Mouse (Mus musculus): ENCODE measurements around the gene Rftn1.

Gene Rftn1

DNA sequence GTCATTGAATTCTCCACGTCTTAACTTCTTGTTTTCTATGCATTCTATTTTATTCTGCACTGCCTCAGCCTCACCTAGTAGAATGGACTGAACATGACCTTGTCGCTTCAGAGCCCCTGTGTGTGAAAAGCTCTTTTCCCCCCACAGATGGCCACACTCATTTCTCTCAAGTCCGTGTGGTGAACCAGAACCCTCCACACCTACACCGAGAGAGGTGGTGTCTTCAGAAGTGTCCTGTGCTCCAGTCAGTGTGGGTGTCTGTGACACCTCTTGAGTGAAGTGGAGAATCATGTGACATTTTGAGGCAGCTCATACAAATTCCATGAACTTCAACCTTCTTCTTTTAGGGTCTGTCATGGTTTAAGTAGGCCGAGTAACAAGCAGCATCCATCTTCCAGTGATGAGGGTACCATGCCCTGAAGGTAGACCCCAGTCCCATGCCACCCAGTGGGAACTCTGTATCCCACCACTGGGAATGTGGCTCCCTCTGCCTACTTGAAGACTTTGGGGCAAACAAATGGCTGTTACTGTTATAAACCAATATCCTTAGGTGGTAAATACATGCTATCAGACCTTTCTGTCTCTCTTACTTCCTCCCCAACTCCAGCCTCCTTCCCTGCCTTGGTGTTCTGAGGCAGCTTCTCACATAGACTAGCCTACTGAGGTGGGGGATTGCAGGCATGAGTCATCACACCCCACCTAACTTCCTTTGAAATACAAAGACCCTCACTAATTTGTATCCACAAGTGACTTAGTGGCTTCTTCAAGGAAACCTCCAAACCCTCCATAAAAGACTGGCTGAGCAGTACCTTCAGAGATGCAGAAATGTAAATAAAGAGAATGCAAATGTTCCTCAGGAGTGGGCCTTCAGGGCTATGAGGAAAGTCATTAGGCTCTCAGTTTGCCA, 122.4 kb downstream of the Rftn1 start:
- CTCF ChIA-PET = no interaction called here

DNA sequence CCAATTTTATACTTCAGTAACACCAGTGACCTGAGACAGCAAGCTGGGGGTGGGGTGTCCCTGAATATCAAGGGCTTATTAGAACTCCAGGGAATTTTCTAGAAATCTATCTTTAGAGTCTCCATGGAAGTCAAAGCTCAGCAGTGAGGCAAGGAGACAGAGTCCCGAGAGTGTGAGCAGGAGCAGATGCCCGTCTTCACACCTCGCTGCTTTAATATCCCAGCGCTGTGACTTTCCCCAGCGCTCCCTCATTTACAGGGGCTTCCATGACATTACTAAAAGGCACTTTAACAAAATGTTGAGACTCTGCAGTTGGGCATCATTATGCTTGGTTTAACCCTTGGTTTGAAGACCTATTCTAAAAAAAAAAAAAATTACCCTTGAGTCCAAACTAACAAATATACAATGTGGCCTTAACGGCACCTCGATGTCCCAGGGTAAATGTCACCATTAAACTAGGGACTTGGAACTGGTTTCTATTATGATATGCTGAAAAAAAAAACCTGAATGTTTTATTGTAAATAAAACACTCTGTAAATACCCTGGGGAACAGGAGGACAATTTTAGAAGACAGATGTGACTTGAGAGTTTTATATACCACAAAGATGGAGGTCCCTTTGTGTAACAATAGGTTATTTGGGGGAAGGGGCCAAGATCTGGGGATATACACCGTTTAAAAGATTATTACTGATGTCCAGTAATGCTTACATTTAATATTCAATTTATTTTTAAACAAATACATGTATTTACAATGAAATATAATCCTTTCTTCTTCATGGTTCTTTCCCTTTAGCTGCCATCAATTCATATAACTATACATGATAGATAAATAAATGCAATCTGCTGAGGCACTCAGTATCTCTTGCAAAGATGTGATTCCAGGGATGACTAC, 123.4 kb downstream of the Rftn1 start:
- CTCF ChIA-PET = no interaction called here

DNA sequence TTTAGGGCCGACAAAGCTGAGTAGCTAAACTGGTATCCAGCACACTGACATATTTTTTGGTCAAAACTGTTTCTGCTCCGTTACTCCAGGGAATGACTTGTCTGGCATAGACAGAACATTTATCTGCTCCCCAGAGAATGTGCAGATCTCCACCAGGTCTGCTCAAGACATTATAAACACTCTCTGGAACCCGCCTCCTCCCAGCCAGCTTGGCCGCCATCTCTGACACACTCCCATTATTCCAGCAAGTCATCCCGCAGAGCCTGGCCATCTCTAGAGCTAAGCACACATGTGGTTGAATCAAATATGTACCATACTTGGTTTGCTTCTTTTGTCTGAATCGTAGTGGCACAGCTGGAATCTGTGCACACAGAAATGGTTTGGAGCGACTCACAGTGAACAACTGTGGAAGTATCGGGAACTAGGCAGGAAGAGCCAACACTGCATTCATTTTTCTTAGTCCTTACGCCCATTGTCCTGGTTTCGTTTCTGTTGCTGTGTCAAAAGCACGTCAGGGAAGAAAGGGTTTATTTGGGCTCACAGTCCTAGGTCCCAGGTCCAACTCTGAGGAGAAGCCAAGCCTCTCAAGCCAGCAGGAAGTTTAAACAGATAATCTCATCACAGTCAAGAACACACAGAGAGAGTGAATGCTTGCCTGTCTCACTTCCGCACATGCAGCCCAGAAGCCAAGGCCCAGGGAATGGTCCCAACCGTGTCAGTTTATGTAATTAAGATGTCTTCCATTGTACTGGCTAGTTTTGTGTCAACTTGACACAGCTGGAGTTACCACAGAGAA, 126.4 kb downstream of the Rftn1 start:
- CTCF ChIA-PET = no interaction called here

DNA sequence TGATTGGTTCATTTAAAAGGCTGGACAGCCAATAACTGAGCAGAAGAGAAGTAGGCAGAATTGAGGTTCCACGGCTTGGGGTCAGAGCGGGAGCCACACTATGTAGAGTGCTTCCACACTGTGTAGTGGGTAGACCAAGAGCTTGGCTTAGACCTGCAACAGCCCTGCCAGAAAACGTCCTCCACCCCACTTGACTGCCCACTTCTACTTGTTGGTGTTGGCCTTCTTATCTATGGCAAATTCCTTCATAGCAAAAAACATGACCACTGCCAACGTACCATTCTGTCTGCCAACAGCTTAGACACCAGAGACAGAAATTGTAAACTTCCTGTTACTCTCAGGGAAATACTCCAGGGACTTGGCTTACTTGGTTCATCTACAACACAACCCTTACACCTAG, 127.8 kb downstream of the Rftn1 start:
- CTCF ChIA-PET = interaction anchor here (0.7 kb wide), 1 partner anchor 89 kb away, joined by 5 read pairs; no protein-coding TSS in a partner anchor

DNA sequence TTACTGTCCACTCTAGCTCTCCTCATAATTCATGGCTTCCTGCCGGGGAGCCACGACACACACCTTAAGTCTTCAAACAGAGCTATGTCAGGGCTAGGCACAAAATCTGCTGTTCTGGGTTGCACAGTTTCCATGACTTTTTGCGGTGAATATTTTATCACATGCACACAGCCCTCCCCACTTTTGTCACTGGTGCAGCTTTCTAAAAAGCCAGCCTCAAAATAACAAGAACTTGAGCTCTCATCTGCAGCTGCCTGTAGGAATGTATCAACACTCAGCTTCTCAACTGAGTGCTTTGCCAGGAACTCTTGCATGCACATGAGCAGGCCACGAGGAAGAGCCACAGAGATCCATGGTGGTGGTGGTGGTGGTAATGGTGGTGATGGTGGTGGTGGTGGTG, 129.0 kb downstream of the Rftn1 start:
- CTCF ChIA-PET = interaction anchor here (1.1 kb wide), 1 partner anchor 20 kb away, joined by 3 read pairs; no protein-coding TSS in a partner anchor

DNA sequence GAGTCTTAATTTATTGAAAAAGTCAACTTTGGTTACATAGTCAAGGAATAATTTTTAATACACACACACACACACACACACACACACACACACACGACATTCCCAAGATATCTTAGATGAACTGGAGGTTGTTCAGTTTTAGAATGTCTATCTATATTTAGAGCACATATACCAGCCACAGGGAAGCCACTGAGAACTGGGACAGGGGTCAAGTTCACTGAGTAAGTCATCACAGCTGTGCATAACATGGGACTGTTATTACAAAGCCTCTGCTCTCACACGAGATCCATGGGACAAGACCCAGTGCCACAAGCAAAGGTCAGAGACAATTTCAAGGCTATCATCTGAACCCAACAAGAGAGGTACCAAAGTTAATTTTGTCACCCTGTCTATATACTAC, 130.3 kb downstream of the Rftn1 start:
- CTCF ChIA-PET = interaction anchor here (0.6 kb wide), 1 partner anchor 138 kb away, joined by 18 read pairs; no protein-coding TSS in a partner anchor

DNA sequence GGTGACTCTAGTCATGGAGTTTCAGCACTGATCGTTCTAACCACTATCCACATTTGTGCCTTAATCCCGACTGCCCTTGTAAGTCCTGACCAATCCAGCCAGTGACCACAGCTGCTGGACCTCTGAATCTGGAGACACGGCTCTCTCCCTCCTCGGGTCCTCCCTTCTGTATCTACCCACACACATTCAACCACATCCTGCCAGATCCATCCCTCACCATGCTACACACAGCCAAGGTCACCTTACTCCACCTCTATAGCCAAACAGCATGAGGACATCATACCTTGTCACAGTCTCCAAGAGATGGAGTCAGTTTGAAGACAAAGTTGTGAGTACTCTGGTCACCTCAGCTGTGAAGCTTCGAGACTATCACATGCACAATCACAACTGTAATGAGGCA, 131.1 kb downstream of the Rftn1 start:
- CTCF ChIA-PET = no interaction called here

DNA sequence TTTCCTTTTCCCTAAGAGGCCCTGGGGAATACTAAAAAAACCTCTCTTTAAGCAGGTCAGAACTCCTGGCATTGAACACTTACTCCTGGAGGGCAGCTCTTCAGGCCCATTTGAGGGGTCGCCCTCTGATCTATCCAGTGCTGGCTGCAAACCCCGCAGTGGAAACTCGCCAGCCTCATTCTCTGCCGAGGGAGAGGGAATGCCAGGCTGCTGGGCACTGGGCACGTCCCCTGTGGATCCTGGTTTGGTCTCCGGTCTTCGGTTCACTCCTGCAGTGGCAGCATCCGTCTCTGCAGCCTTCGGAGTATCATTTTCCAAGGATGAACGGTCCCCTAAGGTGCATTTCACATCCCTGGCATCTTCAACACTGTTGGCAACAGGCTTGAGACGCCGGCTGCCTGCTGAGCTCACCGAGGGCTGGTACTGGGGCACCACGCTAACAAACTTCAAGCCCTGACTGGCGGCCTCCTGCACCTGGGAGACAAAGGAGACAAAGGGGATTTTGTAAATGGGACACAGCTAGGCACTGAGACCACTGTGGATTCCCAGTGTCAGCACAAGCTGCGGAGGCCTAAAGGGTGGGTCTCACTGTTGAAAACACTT, 135.2 kb downstream of the Rftn1 start:
- CTCF ChIA-PET = interaction anchor here (1.0 kb wide), 1 partner anchor 113 kb away, joined by 3 read pairs; no protein-coding TSS in a partner anchor

DNA sequence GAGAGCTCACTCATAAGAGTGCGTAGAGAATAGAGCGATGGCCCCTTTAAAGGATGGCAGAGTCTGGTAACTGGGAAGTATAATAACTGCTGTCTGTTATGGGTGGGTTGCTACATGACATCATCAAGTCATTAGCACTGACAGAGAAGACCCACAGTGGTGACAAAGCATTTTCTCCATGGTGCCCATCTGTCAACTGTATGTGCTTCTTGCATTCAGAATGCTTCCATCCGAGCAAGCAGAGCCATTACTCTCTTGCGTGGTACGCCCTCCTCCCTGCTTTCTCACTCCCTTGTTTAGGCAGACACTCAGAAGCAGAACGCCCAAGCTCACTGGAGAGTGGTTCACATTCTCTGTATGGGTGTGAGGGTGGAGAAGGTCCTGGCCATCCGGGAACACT, 135.9 kb downstream of the Rftn1 start:
- CTCF ChIA-PET = interaction anchor here (1.0 kb wide), 1 partner anchor 113 kb away, joined by 3 read pairs; no protein-coding TSS in a partner anchor

DNA sequence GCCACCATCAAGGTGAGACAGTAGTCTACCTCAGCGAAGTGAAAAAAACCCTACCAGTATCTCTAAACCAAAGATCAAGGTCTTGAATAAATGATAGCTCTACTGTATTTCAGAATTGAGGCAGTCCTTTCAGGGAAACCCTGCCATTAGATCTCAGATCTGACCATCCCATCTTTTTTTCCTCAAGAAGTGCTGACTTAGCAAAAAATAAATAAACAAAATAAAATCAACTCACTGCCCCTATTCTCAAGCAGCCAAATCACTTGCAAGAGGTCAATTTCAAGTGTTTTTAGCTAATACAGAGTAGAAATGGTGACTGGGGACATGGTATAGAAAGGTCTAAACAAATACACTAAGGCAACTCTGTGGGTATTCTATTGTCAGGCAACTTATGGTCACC, 136.5 kb downstream of the Rftn1 start:
- CTCF ChIA-PET = no interaction called here

DNA sequence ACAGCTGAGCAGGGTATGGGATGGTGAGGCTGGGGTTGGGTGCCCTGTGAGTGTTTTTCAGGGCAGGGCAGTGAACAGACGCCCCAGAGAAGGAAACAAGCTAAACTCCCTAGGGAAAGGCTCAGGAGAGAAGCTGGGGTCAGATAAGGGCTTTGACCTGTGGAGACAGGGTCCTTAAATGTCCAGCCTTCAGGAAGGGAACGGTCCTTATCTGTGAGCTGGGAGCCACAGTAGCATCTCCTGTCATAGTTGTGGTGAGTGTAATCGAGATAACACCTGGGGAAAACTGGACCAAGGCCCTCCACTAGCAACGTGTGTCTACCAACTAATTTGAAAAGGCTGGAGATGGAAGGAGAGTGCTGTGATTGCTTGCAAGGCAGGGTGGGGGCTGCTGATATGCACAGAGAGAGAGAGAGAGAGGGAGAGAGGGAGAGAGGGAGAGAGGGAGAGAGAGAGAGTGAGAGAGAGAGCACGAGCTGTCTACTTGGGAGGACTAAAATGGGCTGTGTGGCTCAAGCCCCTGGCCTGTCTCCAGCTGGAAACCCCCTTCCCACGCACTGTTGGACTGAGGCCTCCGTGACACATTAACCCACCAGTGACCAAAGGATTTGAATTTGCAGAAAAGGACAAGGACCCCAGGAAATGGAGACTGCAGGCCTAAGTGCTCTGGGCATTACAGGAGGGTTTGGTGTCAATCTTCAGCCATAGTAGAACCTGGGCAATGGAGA, 137.6 kb downstream of the Rftn1 start:
- CTCF ChIA-PET = interaction anchor here (0.6 to 0.7 kb wide), 2 partner anchors 80 to 129 kb away, joined by 4 to 12 read pairs; no protein-coding TSS in a partner anchor

DNA sequence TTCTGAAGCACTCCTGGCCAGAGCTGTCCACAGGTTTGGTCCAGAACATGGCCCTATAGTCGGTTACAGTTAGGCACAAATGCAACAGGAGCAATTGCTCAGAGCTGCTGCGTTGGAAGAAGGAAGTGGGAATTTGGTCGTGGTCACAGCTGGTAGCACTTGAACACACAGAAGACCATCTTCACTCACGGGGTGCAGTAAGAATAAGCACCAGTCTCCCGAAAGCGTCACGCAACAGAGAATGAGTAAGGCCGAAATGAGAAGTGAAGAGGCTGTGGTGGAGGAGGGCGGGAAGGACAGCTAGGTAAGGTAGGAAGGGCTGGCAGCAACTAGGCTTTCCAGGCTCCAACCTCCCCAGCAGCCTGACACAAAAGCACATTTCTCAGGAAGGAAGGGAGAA, 140.0 kb downstream of the Rftn1 start:
- CTCF ChIA-PET = no interaction called here

DNA sequence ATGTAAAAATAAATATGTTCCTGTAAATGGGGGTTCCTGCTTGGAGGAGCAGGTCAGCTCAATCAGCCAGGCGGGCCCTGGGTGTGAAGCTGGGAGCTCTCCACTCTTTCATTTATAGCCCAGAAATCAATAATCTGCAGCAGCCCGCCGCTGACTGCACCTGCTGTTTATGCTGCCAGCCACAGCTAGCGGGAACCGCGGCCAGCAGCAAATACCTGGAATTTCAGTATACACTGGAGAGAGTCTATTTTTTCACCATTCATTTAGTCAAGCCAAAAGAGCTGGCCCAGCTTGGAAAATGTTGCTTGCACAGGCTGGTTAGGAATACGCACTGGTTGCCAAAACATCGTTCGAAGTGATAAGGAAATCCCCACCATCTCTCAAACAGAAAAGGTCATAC, 142.3 kb downstream of the Rftn1 start:
- CTCF ChIA-PET = no interaction called here

DNA sequence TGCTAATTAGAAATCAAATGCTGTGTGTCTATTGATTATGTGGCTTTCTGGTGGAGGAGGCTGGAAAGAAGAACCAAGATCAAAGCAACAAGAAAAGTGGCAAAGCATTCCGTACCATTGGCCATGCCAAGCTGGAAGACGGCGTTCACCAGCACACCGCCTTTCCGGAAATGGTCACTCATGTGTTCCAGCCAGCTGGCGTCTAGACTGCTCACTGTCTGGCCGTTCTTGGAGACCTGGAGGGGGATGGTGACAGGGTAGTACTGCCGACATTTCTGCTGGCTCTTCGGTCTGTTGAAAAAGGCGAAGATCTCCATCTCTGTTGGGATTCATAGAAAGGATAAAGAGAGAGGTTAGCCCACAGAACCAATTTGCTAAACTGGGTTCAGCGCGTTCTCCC, 143.3 kb downstream of the Rftn1 start:
- CTCF ChIA-PET = no interaction called here

DNA sequence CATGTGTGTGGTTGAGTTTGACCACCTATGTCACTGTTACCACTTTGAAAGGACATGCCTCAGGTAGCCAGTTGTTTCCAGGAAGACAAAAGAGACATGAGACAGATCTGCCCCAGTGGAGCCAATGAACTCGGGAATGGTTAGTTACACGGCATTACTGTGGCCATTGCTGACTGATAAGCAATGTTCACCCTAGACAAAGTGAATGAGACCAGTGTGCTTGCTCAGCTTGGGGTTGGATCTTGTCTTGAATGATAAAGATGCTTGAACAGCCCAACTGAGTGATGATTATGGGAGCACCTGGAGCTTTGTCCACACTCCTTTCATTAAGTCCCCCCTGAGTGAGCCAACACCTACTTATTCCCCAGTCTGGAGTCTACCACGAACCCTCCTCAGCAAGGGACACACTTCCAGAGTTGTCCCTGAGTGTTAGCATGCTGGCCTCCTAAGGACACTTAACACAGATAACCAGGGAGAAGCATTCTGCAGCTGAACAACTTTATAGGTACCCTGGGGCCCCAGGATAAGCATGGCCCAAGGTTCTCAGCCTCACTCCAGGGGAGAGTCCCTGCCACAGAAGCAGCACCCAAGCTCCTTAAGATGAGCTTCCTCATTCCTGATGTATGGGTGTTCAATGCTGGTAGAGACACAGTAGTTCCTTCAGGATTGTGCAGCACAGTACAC, 149.6 kb downstream of the Rftn1 start:
- CTCF ChIA-PET = no interaction called here

DNA sequence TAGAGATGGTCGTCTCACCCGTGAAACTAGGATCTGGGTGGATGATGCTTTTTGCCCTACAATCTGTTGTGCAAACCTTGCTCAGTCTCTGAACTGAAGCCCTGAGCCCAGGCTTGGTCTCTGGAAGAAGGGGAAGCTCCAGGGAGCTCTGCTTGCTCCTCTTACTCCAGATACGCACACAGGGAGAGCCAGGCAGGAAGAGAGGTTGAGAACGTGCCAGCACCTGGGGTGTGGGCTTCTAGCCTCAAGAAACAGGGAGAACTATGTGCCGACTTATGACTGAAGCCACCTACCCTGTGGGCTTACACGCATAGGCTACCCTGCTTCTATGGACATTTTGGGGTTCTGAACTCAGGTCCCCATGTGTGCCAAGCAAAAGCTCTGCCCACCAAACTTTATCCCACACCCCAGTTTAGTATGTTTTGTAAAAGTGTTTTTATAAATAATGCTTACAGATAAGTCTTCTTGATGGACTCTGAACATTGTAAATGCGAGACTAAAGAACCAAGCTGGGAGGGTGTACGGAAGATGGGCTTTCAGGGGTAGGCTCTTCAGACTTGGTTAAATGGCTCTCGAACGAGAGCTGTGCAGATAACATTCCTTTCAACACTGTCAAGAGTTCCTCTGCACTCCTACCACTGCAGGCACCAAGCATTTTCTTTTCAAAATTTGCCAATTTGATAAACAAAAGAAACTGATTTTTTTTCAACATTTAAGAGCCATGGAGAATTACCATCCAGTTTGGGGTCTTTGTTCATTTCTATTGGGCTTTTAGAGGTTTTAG, 152.4 kb downstream of the Rftn1 start:
- CTCF ChIA-PET = no interaction called here

DNA sequence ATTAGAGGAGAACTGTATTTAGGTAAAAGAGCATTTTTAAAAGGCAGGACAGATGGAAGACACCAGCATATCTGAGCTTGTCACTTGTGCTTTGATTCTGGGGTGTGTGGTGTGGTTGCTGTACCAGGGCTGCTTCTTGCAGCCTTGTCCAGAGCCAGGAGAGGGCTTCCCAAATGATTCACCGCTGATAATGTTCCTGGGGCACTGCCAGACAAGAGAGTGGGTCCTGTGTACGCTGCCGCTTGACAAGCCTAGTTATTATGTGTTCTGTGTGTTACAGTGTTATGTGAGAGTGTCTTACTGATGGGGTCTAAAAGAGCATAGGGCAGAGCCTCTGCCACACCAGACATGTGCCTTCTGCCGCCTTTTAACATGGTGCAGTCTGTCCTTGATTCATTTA, 153.1 kb downstream of the Rftn1 start:
- CTCF ChIA-PET = no interaction called here

DNA sequence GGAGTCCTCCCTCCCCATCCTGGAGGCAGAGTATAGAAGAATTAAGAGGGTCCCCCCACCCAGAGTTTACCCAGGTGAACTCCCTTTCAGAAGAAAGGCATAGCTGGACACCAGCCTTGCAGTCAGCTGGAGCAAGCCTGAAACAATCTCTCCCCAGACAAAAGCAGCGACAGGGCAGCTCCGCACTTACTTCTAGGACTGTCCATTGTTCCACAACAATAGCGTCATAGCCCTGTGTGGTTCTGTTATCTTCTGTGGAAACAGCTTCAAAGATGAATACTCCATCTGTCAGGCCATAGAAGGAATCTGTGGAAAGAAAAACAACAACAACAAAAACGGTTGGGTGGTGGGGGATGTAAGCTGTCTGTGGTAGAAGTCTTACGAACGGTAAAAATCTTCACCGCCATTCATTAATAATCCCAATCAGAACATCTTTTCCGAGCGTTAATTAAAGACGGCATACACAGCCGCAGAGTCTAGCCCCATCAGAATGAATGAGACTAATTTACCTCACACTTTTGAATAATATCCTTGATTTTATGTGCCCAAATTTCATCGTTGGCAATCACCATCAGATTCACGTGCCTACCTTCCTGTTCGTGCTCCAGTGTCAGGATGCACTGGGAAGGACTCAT, 153.6 kb downstream of the Rftn1 start:
- CTCF ChIA-PET = no interaction called here

DNA sequence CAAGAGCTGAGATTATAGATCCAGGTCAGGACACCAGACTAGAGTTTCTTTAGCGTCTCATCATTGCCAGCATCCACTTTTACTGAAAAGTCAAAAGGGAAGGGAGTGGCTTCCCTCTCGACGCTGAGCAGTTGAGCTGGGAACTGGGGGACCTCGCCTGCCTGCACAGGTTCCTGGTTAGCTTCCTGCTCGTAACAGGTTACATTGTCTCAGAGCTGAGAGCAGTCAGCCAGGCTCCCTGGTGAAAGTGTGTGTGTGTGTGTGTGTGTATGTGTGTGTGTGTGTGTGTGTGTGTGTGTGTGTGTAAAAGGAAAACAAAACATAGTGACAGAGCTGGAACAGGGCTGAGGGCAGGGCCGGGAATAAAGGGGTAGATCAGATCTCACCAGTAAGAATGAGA, 156.8 kb downstream of the Rftn1 start:
- CTCF ChIA-PET = no interaction called here
